Mouse (Mus musculus) embryo, embryonic 10.5 days (tissue): ENCODE results near the gene Bend6.

Experiments
- DNase-seq: peaks from one replicate; pipeline ENCODE4 v3.0.0-alpha.2; 2015; ENCODE audit warnings: low spot score

Bend6 gene

GRCm38 (mm10) chr1:33803323-33803722 is 104.3 kb downstream of the Bend6 start:
- DNase-seq = no peak
